Mouse (Mus musculus) MEL (cell line): Measurements from ENCODE around the gene Tshz2.

Source experiments
- CTCF ChIP-seq, 3 experiments: IDR thresholded peaks in 2 of 3; conservative IDR thresholded peaks in 1 of 3; 2 replicates each; pipeline ENCODE4 v1.5.1; 2011 to 2012; ENCODE audit warnings: low read length in 3 of 3, low read depth in 2 of 3, mild to moderate bottlenecking in 2 of 3, improper control_type of control experiment in 1 of 3, inconsistent platforms in 1 of 3, mixed read lengths in 1 of 3, moderate library complexity in 1 of 3; ENCODE audit not compliant: control insufficient read depth in 1 of 3, insufficient read depth in 1 of 3, poor library complexity in 1 of 3, severe bottlenecking in 1 of 3
- E2F4 ChIP-seq: IDR thresholded peaks from 2 replicates; pipeline ENCODE4 v1.6.1; 2011; ENCODE audit warnings: low read depth, low read length, improper control_type of control experiment, borderline replicate concordance
- GATA1 ChIP-seq: IDR thresholded peaks from 2 replicates; pipeline ENCODE4 v1.6.1; 2011; ENCODE audit warnings: low read depth, low read length, improper control_type of control experiment
- HCFC1 ChIP-seq: IDR thresholded peaks from 2 replicates; pipeline ENCODE4 v1.6.1; 2012; ENCODE audit warnings: low read depth, mild to moderate bottlenecking, inconsistent platforms, low read length, improper control_type of control experiment, moderate library complexity
- KAT2A ChIP-seq: conservative IDR thresholded peaks from 2 replicates; pipeline ENCODE4 v1.6.1; 2012; ENCODE audit warnings: low read depth, low read length, improper control_type of control experiment, inconsistent platforms
- POLR2A ChIP-seq, 2 experiments: IDR thresholded peaks; 2 replicates each; pipeline ENCODE4 v1.6.1; 2011 to 2012; ENCODE audit warnings: low read length in 2 of 2, mild to moderate bottlenecking in 2 of 2, control low read depth in 1 of 2, improper control_type of control experiment in 1 of 2, low read depth in 1 of 2, moderate library complexity in 1 of 2; ENCODE audit not compliant: control insufficient read depth in 1 of 2, insufficient read depth in 1 of 2, poor library complexity in 1 of 2
- RCOR1 ChIP-seq: IDR thresholded peaks from 2 replicates; pipeline ENCODE4 v1.6.1; 2012; ENCODE audit warnings: low read depth, mild to moderate bottlenecking, inconsistent platforms, low read length, improper control_type of control experiment
- TAL1 ChIP-seq: IDR thresholded peaks from 2 replicates; pipeline ENCODE4 v1.6.1; 2012; ENCODE audit warnings: mild to moderate bottlenecking, inconsistent platforms, low read length, moderate library complexity, mixed read lengths
- USF2 ChIP-seq, 2 experiments: IDR thresholded peaks; 2 replicates each; pipeline ENCODE4 v1.6.1; 2011 to 2012; ENCODE audit warnings: improper control_type of control experiment in 2 of 2, low read length in 2 of 2, borderline replicate concordance in 1 of 2, inconsistent platforms in 1 of 2, low read depth in 1 of 2, mild to moderate bottlenecking in 1 of 2; ENCODE audit not compliant: insufficient read depth in 1 of 2

GRCm38 (mm10) chr2:169838521-169838920 lies 205.7 kb downstream of the Tshz2 start:
- no peak for TF ChIP-seq RCOR1
- no peak for TF ChIP-seq CTCF (IDR thresholded peaks at IDR 0.05 in 2 of 3, conservative IDR thresholded peaks at IDR 0.05 in 1 of 3; ENCODE audit: control insufficient read depth in 1 of 3, insufficient read depth in 1 of 3, low read depth in 2 of 3, low read length in 3 of 3, poor library complexity in 1 of 3, severe bottlenecking in 1 of 3)
- TF ChIP-seq POLR2A (IDR thresholded peaks at IDR 0.05; ENCODE audit: control insufficient read depth in 1 of 2, insufficient read depth in 1 of 2, low read depth in 1 of 2, low read length in 2 of 2, poor library complexity in 1 of 2), result no peak
- no peak for TF ChIP-seq KAT2A
- TF ChIP-seq HCFC1, result no peak
- TF ChIP-seq TAL1, result no peak
- no peak for TF ChIP-seq E2F4
- TF ChIP-seq USF2 (IDR thresholded peaks at IDR 0.05; ENCODE audit: borderline replicate concordance in 1 of 2, insufficient read depth in 1 of 2, low read depth in 1 of 2, low read length in 2 of 2), result no peak
- no peak for TF ChIP-seq GATA1
